Comparison of ENCODE assay signal across 14 mouse cellular contexts in genomic region chr17:69850075-69850474, GRCm38 (mm10).
A peak's percentile ranks its signal among the peaks of the same experiment; 100 is the strongest.
DNase-seq lines count a peak whose midpoint lies in the region; ATAC-seq lines count a peak whose summit lies in the region.
"Had no signal": no experiment of that assay in that cellular context is flagged by ENCODE, and none has a peak within 500 bp of the region (broad histone marks: within the 10 kb centered on the region; RNA-seq: fewer than 3 reads in every experiment).

No protein-coding gene starts in this region.

- DNase-seq in cerebellum, postnatal 10 days = peak; percentile 26 to 38
- peak; percentile 6 for DNase-seq in left cerebral cortex, postnatal 4 days
- no peak for DNase-seq in left cerebral cortex, postnatal 36 days (ENCODE audit: low spot score in 2 of 2)
- peak; percentile 19 for DNase-seq in ZHBTc4 (ENCODE audit: low read depth, low spot score)
- DNase-seq in retina, embryonic 14.5 days (ENCODE audit: low spot score) = peak; percentile 37
- no peak for DNase-seq in heart, postnatal 36 days
- DNase-seq in heart, adult 18-20 months = no peak
- DNase-seq: cerebellum, adult 18-20 months; gastrocnemius, postnatal 25 days; heart, postnatal 4 days; kidney, postnatal 36 days; liver, postnatal 0 days; thymus, postnatal 36 days had no signal

- intact Hi-C loops in left cerebral cortex, postnatal 4 days (cut with DNase I) = no loop called here
- intact Hi-C loops in left cerebral cortex, postnatal 36 days (cut with DNase I) = no loop called here
- intact Hi-C loops in heart, postnatal 36 days (cut with DNase I) = no loop called here

- no peak for ATAC-seq in cerebellum, adult (ENCODE audit: insufficient number of reproducible peaks, low FRiP score, low TSS enrichment)
- ATAC-seq: liver, postnatal 0 days had no signal

Comparison
In these comparisons a context has a peak if more than half of its experiments do, and no peak if none do; other contexts are left out.
1. DNase-seq: peak in cerebellum, postnatal 10 days (2 of 2), left cerebral cortex, postnatal 4 days (single experiment), ZHBTc4 (single experiment) and retina, embryonic 14.5 days (single experiment); none in left cerebral cortex, postnatal 36 days (0 of 2), heart, postnatal 36 days (0 of 2) and heart, adult 18-20 months (0 of 2).